11 mouse cellular contexts compared by ENCODE assay signal in genomic region chr4:135877742-135878141, GRCm38 (mm10). TPM values are rescaled to one million over a fixed set of nuclear protein-coding genes. Genes with fewer than 3 reads are reported as not detected.
A peak's percentile ranks its signal among the peaks of the same experiment; 100 is the strongest.
DNase-seq lines count a peak whose midpoint lies in the region; ATAC-seq and TF ChIP-seq lines count a peak whose summit lies in the region.
"Had no signal": no experiment of that assay in that cellular context is flagged by ENCODE, and none has a peak within 500 bp of the region (broad histone marks: within the 10 kb centered on the region; RNA-seq: fewer than 3 reads in every experiment).

No protein-coding gene starts in this region.

- no peaks in the 10 kb centered on the region for H3K36me3 ChIP-seq in hindbrain, postnatal 0 days (ENCODE audit: insufficient read depth, low read length)
- H3K36me3 ChIP-seq in hindbrain, embryonic 12.5 days: no peaks in the 10 kb centered on the region
- H3K36me3 ChIP-seq in midbrain, embryonic 14.5 days (ENCODE audit: control insufficient read depth, insufficient read depth, low read length): no peaks in the 10 kb centered on the region
- H3K36me3 ChIP-seq in midbrain, embryonic 15.5 days (replicated peaks): no peaks in the 10 kb centered on the region
- H3K36me3 ChIP-seq: forebrain, embryonic 15.5 days had no signal

- WGBS in hindbrain, postnatal 0 days: 59% methylated on average over 2 of the region's 2 CpGs
- 55% methylated on average over 2 of the region's 2 CpGs for WGBS in hindbrain, embryonic 12.5 days
- 80% methylated on average over 2 of the region's 2 CpGs for WGBS in midbrain, embryonic 14.5 days
- 76% methylated on average over 2 of the region's 2 CpGs for WGBS in midbrain, embryonic 15.5 days

- DNase-seq in CD4-positive, CD25-positive, alpha-beta regulatory T cell, adult 2 months (ENCODE audit: low read depth, low spot score): peak; percentile 11
- DNase-seq in hindbrain, postnatal 0 days (ENCODE audit: low spot score): peak; percentile 34
- peak; percentile 50 for DNase-seq in midbrain, embryonic 14.5 days
- peak; percentile 67 for DNase-seq in kidney, postnatal 14 days

- H3K27me3 ChIP-seq in hindbrain, postnatal 0 days (ENCODE audit: insufficient read depth, low read length): no peaks in the 10 kb centered on the region
- H3K27me3 ChIP-seq in hindbrain, embryonic 12.5 days: no peaks in the 10 kb centered on the region
- no peaks in the 10 kb centered on the region for H3K27me3 ChIP-seq in midbrain, embryonic 14.5 days (ENCODE audit: control insufficient read depth, insufficient read depth, low read length)
- H3K27me3 ChIP-seq in midbrain, embryonic 15.5 days (replicated peaks): no peaks in the 10 kb centered on the region
- H3K27me3 ChIP-seq: forebrain, embryonic 15.5 days had no signal

- peaks cover 24% of the 10 kb centered on the region for H3K4me1 ChIP-seq in hindbrain, postnatal 0 days (ENCODE audit: insufficient read depth, low read length)
- H3K4me1 ChIP-seq in hindbrain, embryonic 12.5 days: peaks cover 29% of the 10 kb centered on the region
- peaks cover 24% of the 10 kb centered on the region for H3K4me1 ChIP-seq in midbrain, embryonic 14.5 days (ENCODE audit: control insufficient read depth, insufficient read depth, low read length)
- H3K4me1 ChIP-seq in midbrain, embryonic 15.5 days: peaks cover 32% of the 10 kb centered on the region

- H3K4me2 ChIP-seq in hindbrain, postnatal 0 days (ENCODE audit: low read depth, low read length): no peak overlapping the region
- no peak overlapping the region for H3K4me2 ChIP-seq in hindbrain, embryonic 12.5 days (replicated peaks)
- H3K4me2 ChIP-seq in midbrain, embryonic 14.5 days (ENCODE audit: low read length): no peak overlapping the region
- no peak overlapping the region for H3K4me2 ChIP-seq in midbrain, embryonic 15.5 days
- H3K4me2 ChIP-seq: forebrain, embryonic 15.5 days had no signal

- H3K27ac ChIP-seq in hindbrain, postnatal 0 days: no peak overlapping the region
- H3K27ac ChIP-seq in hindbrain, embryonic 12.5 days: no peak overlapping the region
- H3K27ac ChIP-seq in midbrain, embryonic 14.5 days (replicated peaks; ENCODE audit: low read depth, low read length): no peak overlapping the region
- no peak overlapping the region for H3K27ac ChIP-seq in midbrain, embryonic 15.5 days
- H3K27ac ChIP-seq: forebrain, embryonic 15.5 days had no signal

- H3K9ac ChIP-seq in hindbrain, postnatal 0 days (replicated peaks; ENCODE audit: low read length): no peak overlapping the region
- no peak overlapping the region for H3K9ac ChIP-seq in hindbrain, embryonic 12.5 days
- H3K9ac ChIP-seq in midbrain, embryonic 14.5 days (replicated peaks; ENCODE audit: low read length): no peak overlapping the region
- H3K9ac ChIP-seq in midbrain, embryonic 15.5 days: no peak overlapping the region

- no peaks in the 10 kb centered on the region for H3K9me3 ChIP-seq in hindbrain, postnatal 0 days (ENCODE audit: low read length)
- no peaks in the 10 kb centered on the region for H3K9me3 ChIP-seq in hindbrain, embryonic 12.5 days (replicated peaks)
- no peaks in the 10 kb centered on the region for H3K9me3 ChIP-seq in midbrain, embryonic 14.5 days (ENCODE audit: control insufficient read depth, low read length)
- no peaks in the 10 kb centered on the region for H3K9me3 ChIP-seq in midbrain, embryonic 15.5 days
- H3K9me3 ChIP-seq: forebrain, embryonic 15.5 days; hindbrain, embryonic 10.5 days had no signal

- TF ChIP-seq CTCF in hindbrain, postnatal 0 days (IDR thresholded peaks at IDR 0.05; ENCODE audit: low read depth): peak; percentile 57

- H3K4me3 ChIP-seq in hindbrain, postnatal 0 days (ENCODE audit: low read length): no peak overlapping the region
- H3K4me3 ChIP-seq in hindbrain, embryonic 12.5 days: no peak overlapping the region
- H3K4me3 ChIP-seq in midbrain, embryonic 14.5 days (replicated peaks; ENCODE audit: low read depth, low read length): no peak overlapping the region
- H3K4me3 ChIP-seq in midbrain, embryonic 15.5 days: no peak overlapping the region
- H3K4me3 ChIP-seq: forebrain, embryonic 15.5 days had no signal

- no peak for ATAC-seq in CD4-positive, CD25-positive, alpha-beta regulatory T cell, adult 4 months
- no peak for ATAC-seq in hindbrain, postnatal 0 days
- no peak for ATAC-seq in hindbrain, embryonic 12.5 days (ENCODE audit: low FRiP score)
- no peak for ATAC-seq in midbrain, embryonic 14.5 days (ENCODE audit: low FRiP score, low TSS enrichment)
- no peak for ATAC-seq in midbrain, embryonic 15.5 days (replicated peaks)
- no peak for ATAC-seq in megakaryocyte-erythroid progenitor cell, adult 5-6 weeks (replicated peaks; ENCODE audit: low FRiP score, low TSS enrichment, poor library complexity, severe bottlenecking)
- ATAC-seq: forebrain, embryonic 15.5 days had no signal

RNA-seq across cellular contexts. Expression of gene Pnrc2, which starts 4.1 kb away (rescaled TPM):
- polyA plus RNA-seq in CD4-positive, CD25-positive, alpha-beta regulatory T cell, adult 4 months (2017; shearing (Covaris generic)): 100 to 1,000 TPM; 206 to 221 TPM
- 54.9 and 55.0 TPM in 2 replicates for total RNA-seq in hindbrain, postnatal 0 days (2014; rRNA removed)
- polyA plus RNA-seq in hindbrain, postnatal 0 days (2015; fragmentation: Nextera tagmentation; extraction: Ambion mirVana): 81.7 and 90.4 TPM in 2 replicates
- polyA plus RNA-seq in hindbrain, embryonic 12.5 days (2016; fragmentation: Nextera tagmentation; extraction: Ambion mirVana): 152 and 154 TPM in 2 replicates
- 90.8 and 122 TPM in 2 replicates for polyA plus RNA-seq in midbrain, embryonic 14.5 days (2014; fragmentation: Nextera tagmentation; extraction: Ambion mirVana)
- 92.1 and 96.0 TPM in 2 replicates for polyA plus RNA-seq in midbrain, embryonic 15.5 days (2015; fragmentation: Nextera tagmentation; extraction: Ambion mirVana)
- 105 and 128 TPM in 2 replicates for total RNA-seq in megakaryocyte-erythroid progenitor cell, adult 5-6 weeks (2014; fragmentation: Nextera tagmentation)
- 145 and 204 TPM in 2 replicates for total RNA-seq in megakaryocyte-erythroid progenitor cell, adult 5-6 weeks (2017)

RNA-seq across cellular contexts. Expression of gene Cnr2, which starts 17.5 kb away (rescaled TPM):
- polyA plus RNA-seq in CD4-positive, CD25-positive, alpha-beta regulatory T cell, adult 4 months (2017; shearing (Covaris generic)): 10 to 100 TPM in 1 of 2 experiments, 1 to 10 TPM in 1; 7.5 to 17.0 TPM
- 0.04 and 0.58 TPM in 2 replicates for total RNA-seq in hindbrain, postnatal 0 days (2014; rRNA removed)
- polyA plus RNA-seq in hindbrain, postnatal 0 days (2015; fragmentation: Nextera tagmentation; extraction: Ambion mirVana): 0.04 and 0.06 TPM in 2 replicates
- 0.15 and 0.29 TPM in 2 replicates for polyA plus RNA-seq in hindbrain, embryonic 12.5 days (2016; fragmentation: Nextera tagmentation; extraction: Ambion mirVana)
- 0.17 TPM in 1 of 2 replicates, not detected in the other for polyA plus RNA-seq in midbrain, embryonic 14.5 days (2014; fragmentation: Nextera tagmentation; extraction: Ambion mirVana)
- 0.19 TPM in 1 of 2 replicates, not detected in the other for polyA plus RNA-seq in midbrain, embryonic 15.5 days (2015; fragmentation: Nextera tagmentation; extraction: Ambion mirVana)
- 19.4 and 24.3 TPM in 2 replicates for total RNA-seq in megakaryocyte-erythroid progenitor cell, adult 5-6 weeks (2014; fragmentation: Nextera tagmentation)
- 19.4 and 20.1 TPM in 2 replicates for total RNA-seq in megakaryocyte-erythroid progenitor cell, adult 5-6 weeks (2017)
- polyA plus RNA-seq: C2C12 had no signal

RNA-seq across cellular contexts. Expression of gene Srsf10, which starts 22.2 kb away (rescaled TPM):
- 100 to 1,000 TPM; 195 to 208 TPM for polyA plus RNA-seq in CD4-positive, CD25-positive, alpha-beta regulatory T cell, adult 4 months (2017; shearing (Covaris generic))
- total RNA-seq in hindbrain, postnatal 0 days (2014; rRNA removed): 52.8 and 61.0 TPM in 2 replicates
- polyA plus RNA-seq in hindbrain, postnatal 0 days (2015; fragmentation: Nextera tagmentation; extraction: Ambion mirVana): 147 and 155 TPM in 2 replicates
- 312 and 328 TPM in 2 replicates for polyA plus RNA-seq in hindbrain, embryonic 12.5 days (2016; fragmentation: Nextera tagmentation; extraction: Ambion mirVana)
- 247 and 266 TPM in 2 replicates for polyA plus RNA-seq in midbrain, embryonic 14.5 days (2014; fragmentation: Nextera tagmentation; extraction: Ambion mirVana)
- polyA plus RNA-seq in midbrain, embryonic 15.5 days (2015; fragmentation: Nextera tagmentation; extraction: Ambion mirVana): 183 and 190 TPM in 2 replicates
- total RNA-seq in megakaryocyte-erythroid progenitor cell, adult 5-6 weeks (2014; fragmentation: Nextera tagmentation): 272 and 280 TPM in 2 replicates
- 322 and 402 TPM in 2 replicates for total RNA-seq in megakaryocyte-erythroid progenitor cell, adult 5-6 weeks (2017)

RNA-seq across cellular contexts. Expression of gene Fuca1, which starts 42.8 kb away (rescaled TPM):
- polyA plus RNA-seq in CD4-positive, CD25-positive, alpha-beta regulatory T cell, adult 4 months (2017; shearing (Covaris generic)): 10 to 100 TPM; 83.9 to 95.9 TPM
- total RNA-seq in hindbrain, postnatal 0 days (2014; rRNA removed): 42.5 and 43.6 TPM in 2 replicates
- polyA plus RNA-seq in hindbrain, postnatal 0 days (2015; fragmentation: Nextera tagmentation; extraction: Ambion mirVana): 92.8 and 97.3 TPM in 2 replicates
- polyA plus RNA-seq in hindbrain, embryonic 12.5 days (2016; fragmentation: Nextera tagmentation; extraction: Ambion mirVana): 50.2 and 54.1 TPM in 2 replicates
- polyA plus RNA-seq in midbrain, embryonic 14.5 days (2014; fragmentation: Nextera tagmentation; extraction: Ambion mirVana): 57.4 and 62.7 TPM in 2 replicates
- 63.2 and 68.3 TPM in 2 replicates for polyA plus RNA-seq in midbrain, embryonic 15.5 days (2015; fragmentation: Nextera tagmentation; extraction: Ambion mirVana)
- total RNA-seq in megakaryocyte-erythroid progenitor cell, adult 5-6 weeks (2014; fragmentation: Nextera tagmentation): 45.6 and 64.2 TPM in 2 replicates
- 136 and 139 TPM in 2 replicates for total RNA-seq in megakaryocyte-erythroid progenitor cell, adult 5-6 weeks (2017)

Comparison
In these comparisons a context has a peak if more than half of its experiments do, and no peak if none do; other contexts are left out.
1. DNase-seq: peak in every context shown above with its lines; median percentile 67 in kidney, postnatal 14 days; 50 in midbrain, embryonic 14.5 days; 34 in hindbrain, postnatal 0 days; 11 in CD4-positive, CD25-positive, alpha-beta regulatory T cell, adult 2 months.